Mouse (Mus musculus) heart, postnatal 0 days (tissue): ENCODE results near the gene Gm4922. TPM values are rescaled to one million over a fixed set of nuclear protein-coding genes. Genes with fewer than 3 reads are reported as not detected.
A peak's percentile ranks its signal among the peaks of the same experiment; 100 is the strongest.

Experiments used
- ATAC-seq: fragments of 200-750 bp; cut with Nextera tagmentation; 2 replicates; pipeline ENCODE4 v1.8.0; 2017; ENCODE audit warnings: low read depth, moderate number of reproducible peaks, moderate library complexity; ENCODE audit not compliant: insufficient read depth
- DNase-seq: peaks from one replicate; pipeline ENCODE4 v3.0.0-alpha.2; 2016; ENCODE audit warnings: low spot score
- H3K27ac ChIP-seq: fragments of 300-500 bp; sonication (generic); 2 replicates; pipeline ENCODE4 v1.5.1; 2014; ENCODE audit warnings: low read depth, mild to moderate bottlenecking
- H3K27me3 ChIP-seq: fragments of 300-500 bp; sonication (generic); 2 replicates; pipeline ENCODE4 v1.6.1; 2014; ENCODE audit warnings: low read length, mixed read lengths; ENCODE audit not compliant: control insufficient read depth, insufficient read depth
- H3K36me3 ChIP-seq: fragments of 300-500 bp; sonication (generic); replicated peaks from 2 replicates; pipeline ENCODE4 v1.6.1; 2014; ENCODE audit warnings: low read length, mixed read lengths; ENCODE audit not compliant: control insufficient read depth, insufficient read depth
- H3K4me1 ChIP-seq: fragments of 300-500 bp; sonication (generic); 2 replicates; pipeline ENCODE4 v1.6.1; 2014; ENCODE audit warnings: antibody characterized with exemption; ENCODE audit not compliant: control insufficient read depth, insufficient read depth
- H3K4me2 ChIP-seq: fragments of 300-500 bp; sonication (generic); 2 replicates; pipeline ENCODE4 v1.6.1; 2014; ENCODE audit warnings: low read depth, mild to moderate bottlenecking, low read length, moderate library complexity
- H3K4me3 ChIP-seq: fragments of 300-500 bp; sonication (generic); 2 replicates; pipeline ENCODE4 v1.5.1; 2014; ENCODE audit warnings: low read depth, low read length
- H3K9ac ChIP-seq: fragments of 300-500 bp; sonication (generic); replicated peaks from 2 replicates; pipeline ENCODE4 v1.6.1; 2014; ENCODE audit warnings: low read depth, low read length, mixed read lengths
- H3K9me3 ChIP-seq: fragments of 300-500 bp; sonication (generic); replicated peaks from 2 replicates; pipeline ENCODE4 v1.6.1; 2016; ENCODE audit warnings: low read length; ENCODE audit not compliant: control insufficient read depth
- CTCF ChIP-seq: IDR thresholded peaks from 2 replicates; pipeline ENCODE4 v1.5.1; 2016; ENCODE audit warnings: antibody characterized with exemption, control low read depth, low read depth
- EP300 ChIP-seq: IDR thresholded peaks from 2 replicates; pipeline ENCODE4 v1.6.1; 2016; ENCODE audit warnings: antibody characterized with exemption, low read depth
- WGBS: fragments of 180-500 bp; shearing (Covaris S2); extraction: QIAGEN DNeasy Blood & Tissue Kit; methylation state at CpG from one replicate; pipeline ENCODE4 v1.1.7; 2014; 5-methylcytosine and 5-hydroxymethylcytosine counted together
- polyA plus RNA-seq: library from polyadenylated mRNA; unstranded; fragments of >200 nt; fragmentation: Nextera tagmentation; extraction: Ambion mirVana; gene quantifications from 2 replicates; pipeline ENCODE4 v1.2.1, GENCODE M21; 2015
- total RNA-seq: library from RNA; depleted of rRNA; stranded (reverse); fragments of >200 nt; gene quantifications from 2 replicates; pipeline ENCODE4 v1.2.3, GENCODE M21; 2014; ENCODE audit warnings: low replicate concordance; rRNA removed

The Gm4922 gene
- total and polyA plus RNA-seq, 2 experiments from 2014 or later = not detected

DNA sequence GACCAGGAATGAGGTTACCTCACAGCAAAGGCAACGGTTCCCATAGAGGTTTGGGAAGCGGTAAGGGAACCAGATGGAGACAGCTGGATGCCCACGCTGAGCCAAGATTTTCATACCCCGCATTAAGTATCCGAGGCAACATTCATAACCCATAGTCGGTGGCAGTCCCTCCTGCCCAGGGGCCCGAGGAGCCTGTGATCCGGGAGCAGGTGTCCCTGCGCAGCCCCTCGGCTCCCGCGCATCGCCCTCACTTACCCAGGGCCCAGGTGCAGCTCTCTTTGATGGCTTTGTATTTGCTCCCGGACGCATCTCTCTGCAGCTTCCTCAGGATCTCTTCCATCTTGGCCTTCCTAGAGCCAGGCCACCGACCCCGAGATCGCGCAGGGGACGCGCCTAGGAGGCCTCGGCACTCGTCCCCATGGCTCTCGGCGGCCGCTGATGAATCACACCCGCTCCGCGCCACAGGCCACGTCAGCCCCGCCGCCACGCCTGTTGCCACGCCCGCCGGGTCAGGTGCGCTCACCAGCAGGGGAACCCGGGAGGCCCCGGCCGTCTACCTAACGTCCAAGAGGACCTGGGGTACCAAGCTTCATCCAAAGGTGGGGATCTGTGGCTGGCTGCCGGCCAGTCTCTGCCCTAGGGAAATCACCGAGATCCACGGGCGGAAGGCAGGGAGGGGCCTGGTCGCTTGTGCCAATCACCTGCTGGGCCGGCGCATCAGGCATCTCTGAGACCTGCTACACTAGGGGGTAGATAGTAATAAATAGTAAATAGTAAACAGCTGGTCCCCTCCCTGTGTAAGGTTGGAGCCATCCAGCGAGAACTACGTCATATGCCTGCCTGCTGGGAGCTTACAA is 43.1 kb downstream of the Gm4922 start, which contains the start of gene Arfgef3:
Gene Arfgef3, minus strand, starts transcription at position 664 of the 857 bp plus-strand sequence.
- H3K36me3 ChIP-seq = no peaks in the 10 kb centered on the region
- 2% methylated on average over 50 of the region's 50 CpGs for WGBS
- peak; percentile 76 for ATAC-seq

GRCm38 (mm10) chr10:18742086-18742485 is 44.5 kb downstream of the Gm4922 start:
- no peak for DNase-seq
- H3K27ac ChIP-seq = no peak overlapping the region
- no peaks in the 10 kb centered on the region for H3K36me3 ChIP-seq
- ATAC-seq = no peak
- no peak overlapping the region for H3K4me2 ChIP-seq
- H3K27me3 ChIP-seq = 0 out of 2 replicates have a peak, but pooled peaks cover 7% of the 10 kb centered on the region
- peaks cover 5% of the 10 kb centered on the region; the same call in 1 of the 2 replicates for H3K4me1 ChIP-seq
- 89% methylated on average over 6 of the region's 6 CpGs for WGBS
- TF ChIP-seq CTCF (no peak), EP300 (no peak)
- no peak overlapping the region for H3K4me3 ChIP-seq
- H3K9me3 ChIP-seq = no peaks in the 10 kb centered on the region
- H3K9ac ChIP-seq = no peak overlapping the region

More for the DNA sequence above, 43.1 kb downstream of the Gm4922 start, which contains the start of gene Arfgef3:
- Histone ChIP-seq H3K4me3 (peak within 1 kb of the TSS; percentile 60), H3K27ac (no peak within 1 kb of the TSS), H3K4me1 (peaks cover 5% of the 10 kb centered on the region; the same call in 1 of the 2 replicates), H3K27me3 (0 out of 2 replicates have a peak, but pooled peaks cover 7% of the 10 kb centered on the region), H3K4me2 (peak within 1 kb of the TSS; percentile 89), H3K9ac (peak within 1 kb of the TSS; percentile 39), H3K9me3 (no peaks in the 10 kb centered on the region)
- no peak for TF ChIP-seq CTCF
- TF ChIP-seq EP300 = no peak
- DNase-seq = peak; percentile 26

- WGBS = 84% methylated on average over 8 of the region's 8 CpGs
- H3K4me2 ChIP-seq = no peak overlapping the region
- H3K9ac ChIP-seq = no peak overlapping the region
- H3K27ac ChIP-seq = no peak overlapping the region
- TF ChIP-seq CTCF (no peak), EP300 (no peak)
- H3K4me1 ChIP-seq = peaks cover 5% of the 10 kb centered on the region; the same call in 1 of the 2 replicates
- no peak overlapping the region for H3K4me3 ChIP-seq
- 0 out of 2 replicates have a peak, but pooled peaks cover 7% of the 10 kb centered on the region for H3K27me3 ChIP-seq
- DNase-seq = no peak
- no peaks in the 10 kb centered on the region for H3K9me3 ChIP-seq
- ATAC-seq = no peak
- no peaks in the 10 kb centered on the region for H3K36me3 ChIP-seq
Measured at GRCm38 (mm10) chr10:18741024-18741423, 45.6 kb downstream of the Gm4922 start.

Other genes with a start within 250 kb of the Gm4922 start
- gene Hebp2, start 240.7 kb downstream of the Gm4922 start, total RNA-seq = 5.4 and 8.7 TPM in 2 replicates
- 10.2 and 10.8 TPM in 2 replicates for gene Hebp2, start 240.7 kb downstream of the Gm4922 start, polyA plus RNA-seq
- 1.5 and 1.8 TPM in 2 replicates for gene Arfgef3, start 42.8 kb downstream of the Gm4922 start, total RNA-seq
- 0.12 and 0.14 TPM in 2 replicates for gene Arfgef3, start 42.8 kb downstream of the Gm4922 start, polyA plus RNA-seq
- 497 and 547 TPM in 2 replicates for gene Perp, start 58.2 kb upstream of the Gm4922 start, total RNA-seq
- gene Perp, start 58.2 kb upstream of the Gm4922 start, polyA plus RNA-seq = 391 and 395 TPM in 2 replicates
- 4.2 and 4.6 TPM in 2 replicates for gene Tnfaip3, start 228.9 kb upstream of the Gm4922 start, total RNA-seq
- gene Tnfaip3, start 228.9 kb upstream of the Gm4922 start, polyA plus RNA-seq = 1.1 and 1.3 TPM in 2 replicates